Mouse (Mus musculus) macrophage (primary cell): ENCODE data around the gene Arrdc2. TPM values are rescaled to one million over a fixed set of nuclear protein-coding genes. Genes with fewer than 3 reads are reported as not detected.

Source experiments
- H3K27ac ChIP-seq: fragments of 350-480 bp; formaldehyde crosslinking; 2 replicates; pipeline ENCODE4 v1.9.0; 2021
- H3K36me3 ChIP-seq: fragments of 350-480 bp; formaldehyde crosslinking; 2 replicates; pipeline ENCODE4 v1.9.0; 2021; ENCODE audit errors: inconsistent target
- H3K4me3 ChIP-seq: fragments of 350-480 bp; formaldehyde crosslinking; 2 replicates; pipeline ENCODE4 v1.9.0; 2021; ENCODE audit errors: inconsistent target
- H3K79me2 ChIP-seq: fragments of 350-480 bp; formaldehyde crosslinking; 2 replicates; pipeline ENCODE4 v1.9.0; 2021; ENCODE audit errors: inconsistent target
- WGBS: methylation state at CpG from one replicate; pipeline ENCODE4 v1.1.7; 2026; ENCODE audit warnings: inconsistent platforms; ENCODE audit not compliant: missing documents; 5-methylcytosine and 5-hydroxymethylcytosine counted together
- polyA plus RNA-seq: library from polyadenylated mRNA; stranded (reverse); fragments of 250-400 nt; gene quantifications from 3 replicates; pipeline ENCODE4 v1.2.4, GENCODE M21; 2018; ENCODE audit warnings: inconsistent platforms

Arrdc2 gene
- polyA plus RNA-seq, 1 experiment from 2014 or later = 12.1 TPM

- H3K27ac ChIP-seq = peak overlapping the region; percentile 15; the same call in 1 of the 2 replicates
- H3K79me2 ChIP-seq = peaks cover 45% of the 10 kb centered on the region
- no peak overlapping the region for H3K4me3 ChIP-seq
- 16% methylated on average over 11 of the region's 15 CpGs for WGBS
- no peaks in the 10 kb centered on the region for H3K36me3 ChIP-seq
Observed at GRCm38 (mm10) chr8:70801156-70801555, 38.4 kb downstream of the Arrdc2 start.

DNA sequence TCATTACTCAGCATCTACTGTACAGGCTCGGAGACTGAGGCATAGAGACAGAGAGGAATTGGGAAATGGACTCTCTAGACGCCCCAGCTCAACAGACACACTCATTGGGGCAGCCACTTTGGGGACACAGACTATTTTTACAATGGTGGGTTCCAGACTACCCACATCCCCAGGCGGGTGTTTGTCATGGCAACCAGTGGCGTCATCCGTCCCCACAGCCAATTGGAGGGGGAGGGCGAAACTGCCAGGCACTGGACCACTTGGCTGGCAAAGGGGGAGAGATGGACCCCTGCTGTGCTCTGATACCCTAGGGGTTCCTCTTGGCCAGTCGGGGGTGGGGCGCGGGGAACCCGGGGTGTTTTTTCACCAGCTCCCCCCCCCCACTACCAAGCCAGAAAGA lies 38.9 kb downstream of the Arrdc2 start:
- Histone ChIP-seq H3K79me2 (peaks cover 49% of the 10 kb centered on the region), H3K27ac (peak overlapping the region; percentile 15; the same call in 1 of the 2 replicates), H3K36me3 (no peaks in the 10 kb centered on the region), H3K4me3 (no peak overlapping the region)
- 61% methylated on average over 10 of the region's 10 CpGs for WGBS

GRCm38 (mm10) chr8:70798281-70798680 lies 41.2 kb downstream of the Arrdc2 start:
- no peaks in the 10 kb centered on the region for H3K36me3 ChIP-seq
- peaks cover 53% of the 10 kb centered on the region for H3K79me2 ChIP-seq
- 55% methylated on average over 15 of the region's 15 CpGs for WGBS
- H3K4me3 ChIP-seq = no peak overlapping the region
- H3K27ac ChIP-seq = no peak overlapping the region

DNA sequence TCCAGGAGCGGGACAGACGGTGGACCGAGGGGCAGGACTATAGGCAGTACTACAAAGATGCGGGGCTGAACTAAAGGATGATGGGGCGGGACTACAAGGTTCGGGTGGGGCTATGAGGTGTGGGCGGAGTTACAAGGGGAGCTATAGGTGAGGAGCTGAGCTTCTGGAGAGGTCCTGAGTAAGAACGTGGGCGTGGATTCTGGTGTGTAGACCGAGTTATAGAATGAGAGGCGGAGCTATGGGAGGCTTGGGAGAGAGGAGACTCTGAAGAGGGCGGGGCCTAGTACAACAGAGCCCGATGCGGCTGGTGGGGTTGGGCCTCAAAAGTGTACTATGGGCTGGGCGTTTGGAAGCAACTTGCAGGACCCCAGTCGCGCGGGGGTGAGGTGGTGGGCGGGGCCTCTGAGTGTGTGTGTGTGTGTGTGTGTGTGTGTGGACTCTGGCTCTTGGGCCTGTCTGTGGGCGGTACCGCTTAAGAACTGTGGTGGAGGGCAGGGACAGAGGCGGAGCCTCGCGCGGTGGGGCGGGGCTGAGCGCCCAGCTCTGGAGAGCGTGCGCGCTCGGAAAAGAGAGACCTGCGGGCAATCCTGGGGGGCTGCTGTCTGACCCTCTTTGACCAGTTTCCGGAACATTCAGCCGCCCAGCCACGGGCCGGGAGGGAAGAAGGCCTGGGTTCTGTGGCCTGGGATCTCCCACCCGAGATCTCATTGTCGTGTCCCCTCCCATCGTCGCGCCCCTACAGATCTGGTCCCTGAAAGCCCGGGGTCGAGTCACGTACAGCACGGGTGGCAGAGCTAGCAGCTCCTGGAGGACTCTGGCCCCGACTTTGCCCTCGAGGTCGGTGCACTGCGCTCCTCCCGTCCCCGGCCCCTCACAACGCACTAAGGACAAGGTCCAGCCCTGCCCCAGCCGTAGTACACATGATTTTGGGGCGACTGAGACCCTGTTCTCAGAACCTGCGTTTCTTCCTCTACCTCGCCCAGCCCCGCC lies 42.1 kb downstream of the Arrdc2 start:
- Histone ChIP-seq H3K36me3 (no peaks in the 10 kb centered on the region), H3K4me3 (peak overlapping the region; percentile 32), H3K27ac (peak overlapping the region; percentile 27; the same call in 1 of the 2 replicates), H3K79me2 (peaks cover 44% of the 10 kb centered on the region)
- 4% methylated on average over 54 of the region's 57 CpGs for WGBS

- Histone ChIP-seq H3K27ac (no peak overlapping the region), H3K79me2 (peaks cover 40% of the 10 kb centered on the region), H3K36me3 (no peaks in the 10 kb centered on the region), H3K4me3 (no peak overlapping the region)
- WGBS = 19% methylated on average over 44 of the region's 54 CpGs
Observed at GRCm38 (mm10) chr8:70796403-70797080, 43.0 kb downstream of the Arrdc2 start.

DNA sequence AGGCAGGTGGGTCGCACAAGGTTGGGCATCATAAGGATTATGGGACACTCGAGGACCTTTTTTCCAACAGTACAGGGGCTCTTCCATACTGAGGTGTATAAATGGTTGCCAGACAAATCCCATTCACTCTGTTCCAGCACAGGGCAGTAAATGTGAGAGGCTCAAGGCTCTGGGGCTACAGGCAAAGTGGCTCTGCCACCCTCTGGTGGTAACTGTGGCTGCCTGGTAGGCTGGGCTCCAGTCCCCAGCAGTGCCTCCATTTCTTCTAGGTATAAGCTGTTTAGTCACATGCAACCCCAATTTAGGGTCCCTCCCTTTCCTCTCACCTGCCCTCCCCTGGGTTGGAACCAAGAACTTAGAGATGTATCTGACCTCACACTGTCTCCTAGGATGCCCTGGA lies 44.1 kb downstream of the Arrdc2 start:
- H3K79me2 ChIP-seq = peaks cover 42% of the 10 kb centered on the region
- no peaks in the 10 kb centered on the region for H3K36me3 ChIP-seq
- H3K27ac ChIP-seq = no peak overlapping the region
- H3K4me3 ChIP-seq = no peak overlapping the region
- WGBS = 100% methylated on average over 1 of the region's 2 CpGs

DNA sequence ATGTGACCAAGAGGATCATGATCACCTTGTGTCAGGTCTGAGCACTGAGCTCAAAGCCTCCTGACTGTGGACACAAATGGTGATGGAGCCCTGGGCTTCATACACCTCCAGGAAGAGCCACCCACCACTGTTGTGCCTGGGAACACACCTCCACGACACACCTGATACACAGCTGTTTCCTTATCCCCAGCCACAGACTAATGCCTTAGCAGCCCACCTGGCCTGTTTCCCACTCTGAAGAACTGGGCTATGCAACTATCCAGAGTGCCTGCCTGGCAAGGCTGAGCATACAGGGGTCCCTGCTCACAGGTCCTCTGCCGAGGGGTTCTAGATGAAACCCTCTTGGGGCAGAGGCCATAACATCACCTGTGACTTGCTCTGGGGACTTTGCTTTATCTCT lies 45.3 kb downstream of the Arrdc2 start:
- 86% methylated on average over 2 of the region's 2 CpGs for WGBS
- no peak overlapping the region for H3K27ac ChIP-seq
- peaks cover 9% of the 10 kb centered on the region for H3K36me3 ChIP-seq
- H3K4me3 ChIP-seq = no peak overlapping the region
- peaks cover 48% of the 10 kb centered on the region for H3K79me2 ChIP-seq

- Histone ChIP-seq H3K36me3 (peaks cover 23% of the 10 kb centered on the region), H3K79me2 (peaks cover 54% of the 10 kb centered on the region), H3K4me3 (no peak overlapping the region; the same call in 1 of the 2 replicates), H3K27ac (no peak overlapping the region)
- WGBS = 4% methylated on average over 20 of the region's 20 CpGs
Observed at GRCm38 (mm10) chr8:70792700-70793099, 46.8 kb downstream of the Arrdc2 start.

DNA sequence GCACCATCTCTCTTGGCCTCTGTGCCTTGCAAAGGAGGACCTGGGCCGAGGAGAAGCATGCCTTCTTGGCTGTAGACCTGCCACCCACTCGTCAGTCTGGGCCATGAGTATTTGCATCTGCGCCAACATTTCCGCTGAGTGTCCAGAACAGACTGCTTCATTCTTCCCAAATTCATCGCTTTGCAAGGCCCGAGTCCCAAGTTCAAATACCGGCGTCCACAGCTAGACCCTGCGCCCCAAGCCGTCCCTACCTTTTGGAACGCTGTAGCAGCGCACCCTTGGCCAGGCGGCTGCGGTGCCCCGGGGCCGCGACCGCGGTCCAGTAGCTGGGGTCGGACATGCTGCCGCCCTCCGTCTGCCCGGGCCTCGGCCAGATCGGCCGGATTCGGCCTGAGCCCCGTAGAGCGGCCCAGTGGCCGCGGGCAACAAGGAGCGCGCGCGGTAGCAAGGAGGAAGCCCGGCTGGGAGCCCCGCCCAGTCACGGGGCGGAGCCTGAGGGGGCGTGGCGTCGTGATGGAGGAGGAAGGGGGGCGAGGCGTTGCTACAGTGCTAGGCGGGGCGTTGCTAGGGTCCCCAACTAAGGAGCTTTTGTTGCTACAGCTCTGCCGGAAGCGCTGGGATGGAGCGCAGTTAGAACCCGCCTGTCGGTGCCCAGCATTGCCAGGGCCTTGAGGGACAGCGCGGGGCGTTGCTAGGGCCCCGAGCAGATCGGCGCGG lies 47.4 kb downstream of the Arrdc2 start:
- Histone ChIP-seq H3K27ac (peak overlapping the region; percentile 79), H3K79me2 (peaks cover 54% of the 10 kb centered on the region), H3K36me3 (peaks cover 28% of the 10 kb centered on the region), H3K4me3 (peak overlapping the region; percentile 82)
- 2% methylated on average over 57 of the region's 58 CpGs for WGBS

GRCm38 (mm10) chr8:70791294-70791701 lies 48.2 kb downstream of the Arrdc2 start:
- 0% methylated on average over 7 of the region's 7 CpGs for WGBS
- Histone ChIP-seq H3K36me3 (peaks cover 36% of the 10 kb centered on the region), H3K4me3 (peak overlapping the region; percentile 82), H3K79me2 (peaks cover 54% of the 10 kb centered on the region), H3K27ac (peak overlapping the region; percentile 79)

GRCm38 (mm10) chr8:70790846-70791245 lies 48.7 kb downstream of the Arrdc2 start:
- Histone ChIP-seq H3K36me3 (peaks cover 41% of the 10 kb centered on the region), H3K79me2 (peaks cover 51% of the 10 kb centered on the region), H3K27ac (peak overlapping the region; percentile 79), H3K4me3 (peak overlapping the region; percentile 82)
- 24% methylated on average over 7 of the region's 8 CpGs for WGBS

GRCm38 (mm10) chr8:70789046-70789445 lies 50.5 kb downstream of the Arrdc2 start:
- Histone ChIP-seq H3K36me3 (peaks cover 59% of the 10 kb centered on the region), H3K27ac (no peak overlapping the region), H3K79me2 (peaks cover 36% of the 10 kb centered on the region), H3K4me3 (no peak overlapping the region)
- 98% methylated on average over 10 of the region's 10 CpGs for WGBS

- WGBS = 94% methylated on average over 28 of the region's 30 CpGs
- H3K4me3 ChIP-seq = no peak overlapping the region
Observed at GRCm38 (mm10) chr8:70787941-70788667, 51.4 kb downstream of the Arrdc2 start.

DNA sequence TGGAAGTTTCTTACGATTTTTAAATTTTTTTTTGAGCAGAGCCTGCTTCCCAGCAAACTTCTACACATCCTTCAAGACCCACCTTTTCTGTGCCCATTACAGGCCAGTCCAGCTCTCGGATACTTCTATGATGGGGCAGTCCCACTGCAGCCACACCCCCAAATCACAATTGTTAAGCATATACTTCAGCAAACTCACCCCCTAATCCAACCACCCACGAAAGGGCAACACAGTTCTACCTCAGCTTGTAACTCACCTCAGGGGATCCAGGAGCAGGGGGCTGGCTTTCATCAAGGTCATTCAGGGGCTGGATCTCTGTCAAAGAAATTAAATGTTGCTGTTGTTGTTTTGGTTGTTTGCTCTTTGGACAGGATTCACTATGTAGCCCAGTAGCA lies 52.5 kb downstream of the Arrdc2 start:
- Histone ChIP-seq H3K4me3 (no peak overlapping the region), H3K36me3 (peaks cover 73% of the 10 kb centered on the region), H3K27ac (no peak overlapping the region), H3K79me2 (peaks cover 34% of the 10 kb centered on the region)
- 83% methylated on average over 3 of the region's 3 CpGs for WGBS

More at GRCm38 (mm10) chr8:70787941-70788667, 51.4 kb downstream of the Arrdc2 start:
- Histone ChIP-seq H3K27ac (no peak overlapping the region), H3K79me2 (peaks cover 34% of the 10 kb centered on the region), H3K36me3 (peaks cover 68% of the 10 kb centered on the region)
